Mouse (Mus musculus): ENCODE results near the gene Stk11ip.

GRCm38 (mm10) chr1:75509586-75509985 lies 11.7 kb upstream of the Stk11ip start:
- no peak for TF ChIP-seq CTCF (IDR thresholded peaks at IDR 0.05; ENCODE audit: low read depth, low read length)
- no peak for TF ChIP-seq TAL1 (conservative IDR thresholded peaks at IDR 0.05; ENCODE audit: low read depth, low read length)
- no peak for TF ChIP-seq GATA1 (IDR thresholded peaks at IDR 0.05; ENCODE audit: borderline replicate concordance, low read length)

Data from G1E (cell line).